ENCODE assay signal across 8 mouse cellular contexts in the genomic region with DNA sequence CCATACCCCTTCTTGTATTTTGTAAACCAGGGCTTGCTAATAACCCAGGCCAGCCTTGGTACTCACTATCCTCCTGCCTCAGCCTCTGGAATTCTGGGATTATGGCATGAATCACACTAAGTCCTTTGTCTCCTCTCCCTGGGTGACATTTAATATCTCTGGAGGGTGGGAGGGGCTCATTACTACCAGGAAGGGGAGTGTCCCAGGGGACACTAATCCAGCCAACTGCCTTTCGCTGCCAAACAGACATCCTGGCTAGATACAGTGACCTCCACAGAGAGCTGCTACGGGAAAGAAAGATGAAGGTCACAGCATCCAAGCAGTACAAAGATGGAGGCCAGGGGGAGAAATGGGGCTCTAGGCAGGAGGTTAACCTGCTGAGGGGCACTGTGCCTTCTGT. TPM values are rescaled to one million over a fixed set of nuclear protein-coding genes. Genes with fewer than 3 reads are reported as not detected.
DNase-seq lines count a peak whose midpoint lies in the region; ATAC-seq and TF ChIP-seq lines count a peak whose summit lies in the region.

No protein-coding gene starts in this region.

- H3K4me1 ChIP-seq in E14TG2a.4 (replicated peaks; ENCODE audit: low read depth, low read length) (peaks cover 80% of the 10 kb centered on the region), ES-E14 (ENCODE audit: control insufficient read depth in 2 of 2, insufficient read depth in 2 of 2, low read length in 2 of 2, poor library complexity in 1 of 2) (peaks cover 5 to 23% of the 10 kb centered on the region in 2 experiments)
- peaks cover 28% of the 10 kb centered on the region for H3K4me1 ChIP-seq in heart, embryonic 12.5 days (replicated peaks)
- no peaks in the 10 kb centered on the region for H3K4me1 ChIP-seq in forebrain, embryonic 14.5 days (ENCODE audit: control insufficient read depth, insufficient read depth, low read length)

- DNase-seq in ES-E14 (ENCODE audit: low read depth, low spot score): no peak
- peak; percentile 81 to 84 for DNase-seq in kidney, postnatal 25 days
- DNase-seq in right cerebral cortex, adult 2 months (ENCODE audit: low spot score in 2 of 2): no peak
- no peak for DNase-seq in forebrain, embryonic 14.5 days (ENCODE audit: low spot score)
- no peak for DNase-seq in right cerebral cortex, postnatal 4 days
- no peak for DNase-seq in T-cell, adult 2 months (ENCODE audit: low spot score)

- H3K4me3 ChIP-seq in E14TG2a.4 (replicated peaks; ENCODE audit: low read length): peak overlapping the region; percentile 39
- H3K4me3 ChIP-seq in ES-E14 (ENCODE audit: insufficient read depth in 1 of 2, low read depth in 1 of 2, low read length in 2 of 2, poor library complexity in 1 of 2, severe bottlenecking in 1 of 2): no peak overlapping the region
- no peak overlapping the region for H3K4me3 ChIP-seq in heart, embryonic 12.5 days
- no peak overlapping the region for H3K4me3 ChIP-seq in forebrain, embryonic 14.5 days (ENCODE audit: low read depth, low read length)

- 19% methylated on average over 2 of the region's 2 CpGs for WGBS in heart, embryonic 12.5 days
- 48% methylated on average over 2 of the region's 2 CpGs for WGBS in forebrain, embryonic 14.5 days

- ATAC-seq in heart, embryonic 12.5 days (ENCODE audit: insufficient number of reproducible peaks, low FRiP score): peak; percentile 30; the same call in 1 of the 2 replicates
- no peak for ATAC-seq in forebrain, embryonic 14.5 days

- 0 out of 2 replicates have a peak, but pooled peaks cover 2% of the 10 kb centered on the region for H3K27me3 ChIP-seq in E14TG2a.4 (ENCODE audit: insufficient read depth, low read length)
- H3K27me3 ChIP-seq in heart, embryonic 12.5 days (replicated peaks): no peaks in the 10 kb centered on the region
- no peaks in the 10 kb centered on the region for H3K27me3 ChIP-seq in forebrain, embryonic 14.5 days (replicated peaks; ENCODE audit: control insufficient read depth, insufficient read depth, low read length)

- no peak overlapping the region for H3K4me2 ChIP-seq in heart, embryonic 12.5 days
- no peak overlapping the region for H3K4me2 ChIP-seq in forebrain, embryonic 14.5 days (ENCODE audit: low read length)

- H3K9me3 ChIP-seq in E14TG2a.4 (ENCODE audit: low read length): no peaks in the 10 kb centered on the region
- no peaks in the 10 kb centered on the region for H3K9me3 ChIP-seq in ES-E14 (ENCODE audit: control insufficient read depth, insufficient read depth, low read depth, low read length)
- no peaks in the 10 kb centered on the region for H3K9me3 ChIP-seq in heart, embryonic 12.5 days (replicated peaks)
- H3K9me3 ChIP-seq in forebrain, embryonic 14.5 days (replicated peaks; ENCODE audit: control insufficient read depth, low read length): no peaks in the 10 kb centered on the region

- TF ChIP-seq CTCF in E14TG2a.4 (conservative IDR thresholded peaks at IDR 0.05; ENCODE audit: low read length): no peak

- no peak overlapping the region for H3K9ac ChIP-seq in ES-E14 (ENCODE audit: insufficient read depth, low read depth, low read length, poor library complexity, severe bottlenecking)
- no peak overlapping the region for H3K9ac ChIP-seq in heart, embryonic 12.5 days
- H3K9ac ChIP-seq in forebrain, embryonic 14.5 days (ENCODE audit: low read length): no peak overlapping the region

- H3K36me3 ChIP-seq in E14TG2a.4 (ENCODE audit: insufficient read depth, low read length) (peaks cover 50% of the 10 kb centered on the region), ES-E14 (ENCODE audit: control insufficient read depth, insufficient read depth, low read length, poor library complexity, severe bottlenecking) (peaks cover 30% of the 10 kb centered on the region)
- H3K36me3 ChIP-seq in heart, embryonic 12.5 days: peaks cover 51% of the 10 kb centered on the region
- peaks cover 39% of the 10 kb centered on the region for H3K36me3 ChIP-seq in forebrain, embryonic 14.5 days (ENCODE audit: control insufficient read depth, insufficient read depth, low read length)

- H3K27ac ChIP-seq in ES-E14 (ENCODE audit: insufficient read depth, low read depth, low read length, poor library complexity, severe bottlenecking): peak overlapping the region; percentile 38
- H3K27ac ChIP-seq in heart, embryonic 12.5 days (ENCODE audit: poor library complexity, severe bottlenecking): 0 out of 2 replicates have a peak overlapping the region, but pooled peaks have one; percentile 18
- H3K27ac ChIP-seq in forebrain, embryonic 14.5 days (ENCODE audit: low read depth, low read length): no peak overlapping the region

- in situ Hi-C loops in ES-E14 (cut with MboI; ENCODE audit: low sequenced_read_pairs in 2 of 2, unreplicated experiment in 2 of 2): no loop called here

TF ChIP-seq in ES-E14, 5 proteins besides CTCF, POLR2A, EP300 and RAD21:
- TF ChIP-seq CHD2 (IDR thresholded peaks at IDR 0.05; ENCODE audit: low read depth, low read length): no peak
- TF ChIP-seq MAFK (IDR thresholded peaks at IDR 0.05; ENCODE audit: insufficient read depth, low read depth, low read length): no peak
- TF ChIP-seq ZC3H11A (IDR thresholded peaks at IDR 0.05; ENCODE audit: borderline replicate concordance, low read depth, low read length): no peak
- TF ChIP-seq ZNF384 (IDR thresholded peaks at IDR 0.05; ENCODE audit: low read depth, low read length): no peak
- no peak for TF ChIP-seq HCFC1 (IDR thresholded peaks at IDR 0.05; ENCODE audit: borderline replicate concordance, insufficient read depth, low read length)
TF ChIP-seq in ES-E14: peak in this region for 0.

RNA-seq across cellular contexts. Expression of a gene that starts 25.7 kb away (rescaled TPM):
- 34.3 and 58.8 TPM in 2 replicates for total RNA-seq in ES-E14 (2012; rRNA removed)
- 53.1 and 55.6 TPM in 2 replicates for polyA plus RNA-seq in heart, embryonic 12.5 days (2016; fragmentation: Nextera tagmentation; extraction: Ambion mirVana)
- polyA plus RNA-seq in forebrain, embryonic 14.5 days (2014; fragmentation: Nextera tagmentation; extraction: Ambion mirVana): 6.2 and 8.0 TPM in 2 replicates

RNA-seq across cellular contexts. Expression of a gene that starts 42.2 kb away (rescaled TPM):
- total RNA-seq in ES-E14 (2012; rRNA removed): 20.9 and 34.9 TPM in 2 replicates
- polyA plus RNA-seq in heart, embryonic 12.5 days (2016; fragmentation: Nextera tagmentation; extraction: Ambion mirVana): 9.4 and 10.2 TPM in 2 replicates
- 6.2 and 9.9 TPM in 2 replicates for polyA plus RNA-seq in forebrain, embryonic 14.5 days (2014; fragmentation: Nextera tagmentation; extraction: Ambion mirVana)

Comparison
In these comparisons a context has a peak if more than half of its experiments do, and no peak if none do; other contexts are left out.
1. DNase-seq: peak in kidney, postnatal 25 days (2 of 2); none in ES-E14 (single experiment), right cerebral cortex, adult 2 months (0 of 2), forebrain, embryonic 14.5 days (single experiment), right cerebral cortex, postnatal 4 days (single experiment) and T-cell, adult 2 months (single experiment).